Mouse (Mus musculus) cerebellum, adult 9-11 months (tissue): ENCODE data around the gene Gm7075.
"Not testable (repeated sequence)": the region's sequence is repeated elsewhere in the genome, so short reads cannot be mapped to it uniquely, and the experiment has no call there.

Source experiments
- DNase-seq: peaks from one replicate; pipeline ENCODE4 v3.0.0; 2022

Gm7075 gene

DNA sequence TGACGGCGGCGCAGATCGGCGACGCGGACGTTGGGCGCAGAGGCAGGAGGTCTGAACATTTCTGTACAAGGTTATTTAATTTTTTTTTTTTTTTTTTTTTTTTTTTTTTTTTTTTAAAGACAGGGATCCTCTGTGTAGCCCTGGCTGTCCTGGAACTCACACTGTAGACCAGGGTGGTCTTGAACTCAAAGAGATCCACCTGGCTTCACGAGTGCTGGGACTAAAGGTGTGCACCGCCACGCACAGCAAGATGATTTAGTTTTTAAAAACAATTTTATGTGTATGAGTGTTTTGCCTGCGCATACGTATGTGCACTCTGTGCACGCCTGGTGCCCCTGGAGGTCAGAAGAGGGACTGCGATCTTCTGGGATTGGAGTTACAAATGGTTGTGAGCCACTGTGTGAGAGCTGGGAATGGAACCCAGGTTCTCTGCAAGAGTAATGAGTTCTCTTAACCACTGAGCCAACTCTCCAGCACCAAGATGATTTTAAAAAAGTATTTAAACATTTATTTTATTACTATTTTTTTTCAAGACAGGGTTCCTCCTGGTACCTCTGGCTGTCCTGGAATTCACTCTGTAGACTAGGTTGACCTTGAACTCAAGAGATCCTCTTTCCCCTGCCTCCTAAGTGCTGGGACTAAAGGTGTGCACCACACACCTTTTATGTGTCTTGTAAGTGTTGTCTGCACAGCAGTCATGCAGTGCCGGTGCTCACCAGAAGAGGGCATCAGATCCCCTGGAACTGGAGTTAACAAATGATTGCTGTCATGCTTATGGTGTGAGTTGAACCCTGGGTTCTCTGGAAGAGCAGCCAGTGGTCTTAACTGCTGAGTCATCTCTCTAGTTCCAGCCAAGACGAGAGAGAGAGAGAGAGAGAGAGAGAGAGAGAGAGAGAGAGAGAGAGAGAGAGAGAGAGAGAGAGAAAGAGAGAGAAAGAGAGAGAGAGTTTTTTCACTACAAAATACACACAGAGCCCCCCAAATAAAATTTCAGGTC, at the start of gene Gm7075:
Gene Gm7075, minus strand, starts transcription at position 51 of the 997 bp plus-strand sequence.
- DNase-seq: no peak

- DNase-seq: no peak
Measured at GRCm38 (mm10) chr10:63460935-63461334, 39.3 kb upstream of the Gm7075 start.

DNA sequence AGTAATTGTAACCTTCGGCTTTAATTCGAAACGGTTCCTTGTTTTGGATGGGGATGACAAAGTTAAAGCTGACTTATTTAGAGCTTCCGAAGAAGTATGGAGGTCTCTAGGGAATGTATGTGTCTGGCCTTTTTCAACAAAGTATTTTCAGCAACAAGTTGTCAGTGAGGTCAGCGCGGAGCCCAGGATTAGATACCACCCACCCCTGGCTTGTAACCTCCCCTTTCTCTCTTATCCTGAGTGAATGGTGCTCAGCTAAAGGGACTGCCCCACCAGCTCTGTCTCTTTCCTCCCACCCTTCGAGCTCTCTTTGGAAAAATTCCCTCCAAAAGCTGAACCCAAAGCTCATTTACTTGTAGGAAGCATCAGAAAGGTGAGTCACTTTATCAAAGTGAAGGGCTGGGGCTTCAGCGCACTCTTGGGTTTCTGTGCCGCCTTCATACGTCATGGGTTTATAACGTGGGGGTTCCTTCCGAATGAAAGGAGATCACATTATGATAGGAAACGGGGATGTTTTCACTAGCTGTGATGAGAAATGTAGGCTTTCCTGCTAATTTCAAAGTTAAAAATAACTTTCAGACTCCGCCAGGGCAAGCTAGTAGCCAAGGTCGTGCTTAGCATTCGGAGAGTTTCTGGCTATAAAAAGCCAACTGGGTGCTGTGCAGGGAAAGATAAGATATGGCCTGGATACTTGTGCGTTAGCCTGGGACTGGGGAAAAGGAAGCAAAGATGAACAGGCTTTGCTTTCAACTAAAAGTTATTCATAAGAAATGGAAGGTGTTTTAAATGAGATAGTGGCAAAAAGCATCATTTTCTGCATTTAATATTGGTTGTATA, 35.9 kb upstream of the Gm7075 start:
- no peak for DNase-seq

DNA sequence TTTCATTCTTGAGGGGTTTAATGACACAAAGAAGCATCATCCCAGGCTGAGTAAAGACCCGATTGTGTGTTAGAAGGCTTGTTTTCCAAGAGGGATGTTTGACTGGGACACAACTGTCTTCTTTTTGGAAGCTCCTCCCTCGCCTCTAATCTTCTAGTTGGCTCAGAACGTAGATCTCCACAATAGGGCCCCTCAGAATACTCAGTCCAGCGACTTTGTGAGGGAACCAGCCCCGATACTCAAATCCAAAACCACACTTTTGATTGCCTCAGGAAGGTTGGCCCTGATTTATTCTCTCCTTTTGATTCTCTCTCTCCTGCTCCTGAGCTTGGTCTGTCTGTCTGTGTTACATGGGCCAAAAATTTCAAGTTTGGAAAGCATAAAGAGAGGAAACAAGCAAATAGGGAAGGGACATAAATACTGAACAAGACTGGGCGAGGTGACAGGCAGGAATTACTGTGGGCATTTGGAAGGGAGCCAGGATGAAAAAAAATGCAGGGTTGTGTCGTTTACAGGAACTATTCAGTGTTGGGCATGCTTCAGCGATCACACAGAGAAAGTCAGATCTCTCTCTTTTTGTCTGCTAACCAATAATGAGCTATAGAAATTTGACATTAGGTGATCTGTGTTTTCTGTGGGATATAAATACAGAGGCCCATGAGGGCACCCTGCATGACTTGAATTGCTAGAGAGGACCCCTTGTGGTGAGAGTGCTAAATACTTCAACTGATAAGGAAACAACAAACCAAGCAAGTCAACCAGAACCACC, 33.7 kb upstream of the Gm7075 start:
- no peak for DNase-seq

- DNase-seq: no peak
Measured at GRCm38 (mm10) chr10:63453926-63454325, 32.3 kb upstream of the Gm7075 start.

GRCm38 (mm10) chr10:63444602-63445387, 23.2 kb upstream of the Gm7075 start:
- not testable (repeated sequence) for DNase-seq

- DNase-seq: no peak
Measured at GRCm38 (mm10) chr10:63439694-63440228, 18.2 kb upstream of the Gm7075 start.

- no peak for DNase-seq
Measured at GRCm38 (mm10) chr10:63438736-63439262, 17.2 kb upstream of the Gm7075 start.

DNA sequence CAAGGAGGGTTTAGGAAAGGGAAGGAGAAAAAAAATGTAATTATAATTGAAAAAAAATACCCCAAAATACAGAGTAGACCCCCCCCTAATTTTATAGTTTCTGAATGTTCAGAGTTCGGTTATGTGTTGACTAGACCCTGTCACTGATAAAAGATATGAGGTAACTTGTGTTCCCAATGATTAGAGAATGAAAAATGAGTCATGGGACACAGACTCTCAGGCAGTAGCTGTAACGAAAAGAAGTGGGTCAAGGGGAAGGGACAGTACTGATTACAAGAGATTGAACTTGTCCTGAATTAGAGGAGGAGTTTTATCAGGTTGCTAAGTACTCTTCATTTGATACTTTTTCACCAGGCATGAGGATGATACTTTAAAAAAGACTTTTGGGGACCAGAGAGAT, 11.3 kb upstream of the Gm7075 start:
- no peak for DNase-seq

- no peak for DNase-seq
Measured at GRCm38 (mm10) chr10:63432099-63432498, 10.5 kb upstream of the Gm7075 start.

DNA sequence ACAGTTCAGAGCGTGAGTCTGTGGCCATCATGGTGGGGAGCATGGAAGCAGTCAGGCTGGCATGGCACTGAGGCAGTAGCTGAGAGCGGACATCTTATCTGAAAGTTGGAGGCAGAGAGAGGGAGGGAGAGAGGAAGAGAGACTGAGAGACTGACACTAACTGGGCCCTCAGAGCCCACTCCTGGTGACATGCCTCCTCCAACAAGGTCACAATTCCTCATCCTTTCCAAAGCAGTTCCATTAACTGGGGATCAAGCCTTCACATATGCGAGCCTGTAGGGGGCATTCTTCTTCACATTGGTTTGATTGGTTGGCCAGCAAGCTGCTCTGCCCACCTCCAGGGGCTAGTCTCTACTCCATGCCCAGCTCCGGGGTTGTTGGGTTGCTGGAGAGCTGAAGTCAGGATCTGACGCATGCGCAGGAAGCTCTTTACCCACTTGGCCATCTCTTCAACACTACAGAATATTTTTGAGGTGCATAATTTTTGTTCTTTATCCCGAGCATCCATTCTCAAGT, 9.7 kb upstream of the Gm7075 start:
- peak; percentile 28 for DNase-seq

GRCm38 (mm10) chr10:63429785-63430305, 8.3 kb upstream of the Gm7075 start, which contains the start of gene Ctnna3:
Gene Ctnna3, plus strand, starts transcription at chr10:63430098.
- peak; percentile 95 for DNase-seq

DNA sequence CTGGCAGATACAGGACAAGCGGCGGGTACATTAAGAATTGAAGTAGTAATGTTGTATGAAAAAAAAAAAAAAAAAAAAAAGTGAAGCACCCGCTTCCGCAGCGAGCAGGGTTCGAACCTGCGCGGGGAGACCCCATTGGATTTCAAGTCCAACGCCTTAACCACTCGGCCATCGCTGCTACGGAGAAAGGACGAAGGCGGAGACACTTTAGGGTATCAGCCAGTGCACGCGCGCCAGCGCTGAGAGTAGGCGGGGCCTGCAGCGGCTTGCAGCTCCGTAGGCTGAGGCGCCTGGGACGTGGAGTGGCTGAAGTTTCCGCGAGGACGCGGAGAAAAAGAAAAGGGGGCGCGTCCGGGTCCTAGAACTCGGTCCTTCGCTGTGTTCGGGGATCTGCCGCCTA, 7.8 kb upstream of the Gm7075 start:
- peak; percentile 97 for DNase-seq

GRCm38 (mm10) chr10:63429023-63429340, 7.4 kb upstream of the Gm7075 start:
- DNase-seq: no peak

GRCm38 (mm10) chr10:63428243-63429022, 6.8 kb upstream of the Gm7075 start:
- DNase-seq: peak; percentile 38

- no peak for DNase-seq
Measured at GRCm38 (mm10) chr10:63427146-63427545, 5.6 kb upstream of the Gm7075 start.

DNA sequence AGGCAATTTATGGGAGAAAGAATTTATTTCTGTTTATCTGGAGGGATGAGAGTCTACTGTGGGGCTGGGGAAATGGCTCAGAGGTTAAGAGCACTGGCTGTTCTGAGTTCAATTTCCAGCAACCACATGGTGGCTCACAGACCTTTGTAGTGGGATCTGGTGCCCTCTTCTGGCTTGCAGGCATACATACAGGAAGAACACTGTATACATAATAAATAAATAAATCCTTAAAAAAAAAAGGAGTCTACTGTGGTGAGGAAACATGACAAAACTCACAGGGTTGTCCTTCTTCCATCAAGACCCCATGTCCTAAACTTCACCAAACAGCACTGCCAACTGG, 2.9 kb upstream of the Gm7075 start:
- DNase-seq: no peak

- DNase-seq: no peak
Measured at GRCm38 (mm10) chr10:63423591-63424474, 2.2 kb upstream of the Gm7075 start.

DNA sequence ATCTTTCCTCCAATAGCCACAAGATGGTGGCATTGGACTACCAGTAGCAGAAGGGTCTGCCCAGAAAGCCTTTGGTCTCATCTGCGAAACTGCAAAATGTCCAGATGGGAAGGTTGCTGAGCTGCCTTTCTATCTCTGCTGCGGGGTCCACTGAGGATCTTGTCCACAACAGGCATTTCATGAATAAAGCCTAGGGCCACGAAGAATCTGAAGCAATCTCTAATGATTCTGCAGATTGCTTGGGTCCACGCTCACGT, 1.1 kb upstream of the Gm7075 start:
- no peak for DNase-seq

DNA sequence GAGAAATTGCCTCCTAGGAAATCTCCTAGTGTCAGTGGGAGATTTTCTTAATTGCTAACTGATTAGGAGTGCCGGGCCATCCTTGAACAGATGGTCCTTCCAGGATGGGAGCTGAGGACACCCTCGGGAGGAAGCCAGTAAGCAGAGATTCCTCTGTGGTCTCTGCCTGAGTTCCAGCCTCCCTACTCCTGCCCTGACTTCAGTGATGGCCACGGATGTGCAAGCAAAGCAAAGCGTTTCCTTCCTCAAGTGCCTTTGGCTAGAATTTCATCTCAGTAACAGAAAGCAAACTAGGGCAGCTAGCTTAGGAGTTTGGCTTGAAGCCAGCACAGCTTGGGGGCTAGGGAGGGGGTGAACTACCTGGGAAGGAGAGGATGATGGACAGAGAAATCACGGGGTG, 4.5 kb downstream of the Gm7075 start:
- no peak for DNase-seq
